Mouse (Mus musculus) heart, adult 9 months (tissue): ENCODE data around the gene Mb.

ENCODE experiments used
- DNase-seq, 2 experiments: peaks; one replicate each; pipeline ENCODE4 v3.0.0; 2022; ENCODE audit warnings: low spot score in 2 of 2

The Mb gene

DNA sequence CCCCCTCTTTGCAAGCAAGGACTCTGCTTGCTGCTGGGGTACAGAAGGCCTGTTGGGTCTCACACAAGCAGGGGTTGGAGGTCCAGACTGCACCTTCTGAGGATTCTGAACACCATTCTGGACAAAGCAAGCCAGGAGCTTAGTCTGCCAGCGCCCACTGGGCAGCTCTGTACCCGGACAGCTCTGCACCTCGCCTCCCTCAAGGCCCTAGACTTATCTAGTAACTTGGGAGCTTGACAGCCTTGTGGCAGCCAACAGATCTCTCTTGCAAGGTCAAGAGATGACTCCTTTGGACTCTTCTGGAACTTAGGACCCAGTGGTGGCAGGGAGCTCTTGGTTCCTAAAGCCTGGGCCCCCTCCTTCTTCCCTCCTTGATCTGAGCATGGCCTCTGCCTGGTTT is 23.4 kb downstream of the Mb start:
- DNase-seq: no peak

DNA sequence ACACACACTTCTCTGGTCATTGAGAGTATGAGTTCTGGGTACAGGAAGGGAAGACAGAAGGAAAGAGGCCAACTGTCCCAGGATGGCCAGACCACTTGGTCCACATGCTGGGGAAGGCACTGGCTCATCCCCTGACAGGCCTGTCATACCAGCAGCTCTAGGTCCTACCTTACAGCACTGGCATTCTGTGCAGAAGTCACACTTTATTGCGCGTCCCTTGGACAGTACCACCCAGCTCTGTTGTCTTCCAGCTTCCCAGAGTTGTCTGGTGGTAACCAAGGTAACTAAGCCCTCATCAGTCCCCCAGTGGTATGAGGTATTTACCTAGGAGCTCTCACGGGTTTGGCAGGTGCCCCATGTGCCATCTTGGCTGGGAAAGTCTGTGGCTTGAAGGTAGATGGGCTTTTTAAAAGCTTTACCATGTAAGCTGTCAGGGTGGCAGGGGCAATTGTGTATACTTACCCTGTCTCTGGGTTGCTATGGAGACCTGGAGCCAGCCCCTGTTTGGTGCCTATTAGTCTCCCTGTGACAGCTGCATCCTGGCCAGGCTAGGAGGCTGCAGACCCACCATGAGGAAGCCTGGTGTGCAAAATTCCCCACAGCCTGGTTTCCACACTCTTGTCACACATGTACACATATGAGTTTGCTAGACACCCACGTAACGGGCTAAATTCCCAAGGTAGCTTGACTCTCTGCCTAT is 24.4 kb downstream of the Mb start:
- no peak for DNase-seq

DNA sequence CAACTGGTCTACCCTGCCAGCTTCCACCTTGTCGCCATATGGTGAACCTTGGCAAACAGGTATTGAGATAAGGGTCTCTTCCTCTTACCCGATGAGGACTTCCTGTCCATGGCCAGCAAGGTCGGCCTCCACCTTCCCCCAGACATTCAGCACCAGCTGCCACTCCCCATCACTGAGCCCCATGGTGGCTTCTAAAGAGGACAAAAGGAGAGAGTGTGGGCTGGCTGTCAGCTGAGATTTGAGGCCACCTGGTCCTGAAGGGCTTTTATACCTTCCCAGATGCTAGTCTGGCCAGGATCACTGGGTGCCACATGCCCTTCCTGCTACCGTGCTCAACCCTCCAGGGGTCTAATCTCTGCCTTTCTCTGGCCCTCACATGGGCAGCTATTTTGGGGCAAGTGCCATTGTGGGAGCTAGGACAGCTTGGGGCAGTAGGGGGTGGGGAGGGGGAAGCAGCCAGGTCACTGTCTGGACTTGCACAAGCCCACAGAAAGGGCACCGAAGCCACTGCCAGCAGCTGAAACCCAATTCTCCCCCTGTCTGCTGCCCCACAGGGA is 28.0 kb downstream of the Mb start:
- peak; percentile 84 to 89 for DNase-seq

DNA sequence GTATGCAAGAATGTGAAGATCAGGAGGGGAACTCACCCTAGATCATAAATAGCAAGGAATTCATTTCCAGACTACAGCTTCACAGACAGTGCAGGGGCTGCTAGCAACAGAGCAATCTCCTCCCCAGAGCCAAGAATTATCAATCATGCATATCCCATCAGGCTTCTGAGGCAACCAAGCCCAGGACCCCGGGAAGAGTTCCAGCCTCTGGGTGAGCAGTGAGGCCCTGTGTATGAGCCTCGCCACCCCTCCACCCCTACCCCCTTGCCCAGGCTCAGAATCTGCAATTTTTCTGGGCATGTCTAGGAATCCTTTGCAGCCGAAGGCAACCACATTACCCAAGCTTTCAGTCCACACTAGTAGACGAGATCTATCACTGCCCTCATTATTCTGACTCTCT is 28.6 kb downstream of the Mb start:
- no peak for DNase-seq

DNA sequence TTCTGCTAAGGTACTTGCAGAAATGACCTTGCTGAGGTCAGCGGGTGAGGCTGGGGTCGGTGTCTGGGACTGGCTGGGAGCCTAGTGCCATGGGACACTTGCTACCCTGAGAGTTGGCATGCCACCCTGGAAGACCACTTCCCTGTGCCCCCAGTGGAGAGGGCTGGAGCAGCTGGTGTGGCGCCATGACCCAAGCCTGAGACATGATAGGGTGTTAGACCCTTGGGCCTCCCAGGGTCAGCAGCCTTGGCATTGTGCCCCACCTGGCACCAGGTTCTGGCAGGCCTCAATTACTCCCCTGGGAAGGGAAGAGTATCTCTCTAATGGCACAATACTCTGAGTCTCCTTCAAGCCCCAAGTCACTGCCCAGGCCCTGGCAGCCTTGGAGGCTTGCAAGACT is 29.4 kb downstream of the Mb start:
- DNase-seq: peak in 1 of 2 experiments; percentile 53

DNA sequence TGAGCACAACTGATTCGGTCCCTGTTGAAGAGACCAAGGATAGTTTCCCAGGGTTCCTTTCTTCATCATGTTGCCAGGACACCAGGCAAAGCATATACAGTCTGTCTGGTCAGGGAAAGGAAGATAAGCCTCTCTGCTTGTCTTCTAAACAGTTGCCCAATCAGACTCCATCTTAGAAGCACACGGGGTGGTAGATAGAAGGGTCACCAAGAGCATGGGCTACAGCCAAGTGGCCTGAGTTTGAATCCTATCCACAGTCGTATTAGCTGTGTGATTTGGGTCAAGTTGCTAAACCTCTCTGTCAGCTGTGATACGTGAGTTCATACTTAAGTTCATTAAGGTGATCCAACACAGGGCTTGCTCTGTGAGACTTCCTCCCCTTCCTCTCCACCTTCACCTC is 30.3 kb downstream of the Mb start:
- no peak for DNase-seq

DNA sequence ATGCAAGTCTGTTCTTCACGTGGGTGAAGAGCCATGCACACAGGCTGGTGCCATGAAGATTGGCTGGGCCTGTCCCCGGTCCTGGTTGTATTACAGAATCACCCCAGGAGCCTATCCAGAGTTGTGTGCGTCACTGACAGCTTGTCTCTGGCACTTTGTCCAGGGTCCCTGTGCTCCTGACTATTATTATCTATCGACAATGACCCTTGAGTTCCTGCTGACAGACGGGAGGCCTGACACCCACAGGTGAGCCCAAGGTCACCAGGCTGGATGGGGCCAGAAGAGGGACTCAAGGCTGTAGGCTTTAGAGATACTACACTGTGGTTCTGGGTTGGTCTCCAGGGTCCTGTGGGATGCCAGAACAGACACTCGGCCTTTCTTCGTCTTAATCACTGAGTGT is 30.9 kb downstream of the Mb start:
- DNase-seq: peak; percentile 75 to 78

DNA sequence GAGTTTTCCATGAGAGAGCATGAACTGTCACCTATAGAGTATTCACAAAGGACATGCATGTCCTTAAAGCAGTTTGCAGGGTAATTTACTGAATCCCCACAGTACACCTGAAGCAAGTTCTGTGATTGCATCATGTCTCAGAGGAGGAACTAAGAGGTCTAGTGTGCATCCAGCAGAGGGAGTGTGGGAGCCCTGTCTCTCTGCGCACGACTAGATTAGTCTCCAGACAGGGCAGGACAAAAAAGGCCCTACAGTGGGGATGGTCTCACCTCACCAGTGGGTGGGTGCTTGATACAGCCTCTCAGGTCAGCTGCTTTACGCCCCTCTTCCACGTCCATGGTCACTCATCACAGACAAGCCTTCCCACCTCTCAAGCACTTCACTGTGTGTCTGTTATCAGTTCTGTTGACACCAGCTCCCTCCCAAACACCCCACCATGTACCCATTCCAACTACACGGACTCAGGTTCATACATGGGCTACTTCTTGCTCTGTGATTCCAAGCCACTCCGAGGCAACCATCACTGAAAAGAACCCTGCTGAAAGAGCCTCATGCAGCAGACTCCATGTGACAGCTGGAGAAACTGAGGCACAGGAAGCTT is 31.6 kb downstream of the Mb start:
- DNase-seq: no peak

DNA sequence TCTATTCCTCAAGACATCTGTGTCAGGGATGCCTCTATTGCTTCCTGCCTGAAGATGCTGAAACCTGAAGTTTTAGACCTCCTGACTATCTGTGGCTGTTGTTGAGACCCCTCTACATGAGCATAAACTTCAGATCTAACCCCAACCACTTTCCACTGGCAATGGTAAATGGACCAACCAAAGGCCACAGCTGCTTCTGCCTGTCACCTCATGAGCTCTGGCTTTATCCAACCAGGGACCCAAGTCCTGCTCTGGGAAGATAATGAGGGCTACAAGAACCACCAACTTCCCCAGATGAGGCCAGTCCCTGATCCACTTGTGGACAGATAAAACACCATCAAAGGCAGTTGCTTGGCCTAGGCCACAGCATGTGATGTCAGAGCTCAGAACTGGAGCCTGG is 32.6 kb downstream of the Mb start:
- no peak for DNase-seq

DNA sequence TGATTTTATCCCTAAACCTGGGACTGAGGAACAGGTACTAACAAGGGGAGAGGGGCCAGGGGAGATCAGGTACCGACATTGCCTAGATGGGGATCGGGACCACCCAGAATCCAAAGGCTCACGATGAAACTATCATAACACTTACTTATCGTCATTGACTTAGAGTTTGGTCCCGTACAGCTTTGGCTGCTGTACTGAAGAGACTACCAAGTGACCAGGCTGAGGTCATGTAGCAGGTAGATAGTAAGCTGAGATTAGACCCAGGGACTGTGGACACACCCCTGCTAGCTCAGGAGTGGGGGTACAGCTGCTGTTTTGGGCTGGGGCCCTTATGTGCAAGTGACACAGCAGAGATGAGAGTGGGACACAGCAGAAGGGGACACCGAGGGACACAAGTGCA is 34.0 kb downstream of the Mb start:
- no peak for DNase-seq

DNA sequence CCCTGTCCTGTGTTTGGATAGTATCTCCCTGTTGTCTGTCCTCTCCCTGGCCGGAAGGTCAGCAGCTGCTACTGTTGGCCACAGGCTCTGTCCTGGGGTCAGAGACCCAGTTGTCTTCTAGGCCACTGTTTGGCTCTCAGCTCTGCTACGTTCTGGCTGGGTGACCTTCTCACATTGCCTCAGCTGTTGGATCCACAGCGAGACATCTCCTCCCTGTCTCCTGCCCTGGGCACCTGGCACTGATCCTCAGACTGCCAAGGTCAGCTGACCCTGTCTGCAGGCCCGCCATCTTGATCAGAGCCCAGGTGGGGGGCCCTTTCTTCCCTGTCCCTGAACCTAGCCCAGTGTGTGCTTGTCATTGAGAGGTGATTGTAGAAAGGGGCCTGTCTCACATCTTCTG is 35.5 kb downstream of the Mb start:
- peak; percentile 82 to 83 for DNase-seq

DNA sequence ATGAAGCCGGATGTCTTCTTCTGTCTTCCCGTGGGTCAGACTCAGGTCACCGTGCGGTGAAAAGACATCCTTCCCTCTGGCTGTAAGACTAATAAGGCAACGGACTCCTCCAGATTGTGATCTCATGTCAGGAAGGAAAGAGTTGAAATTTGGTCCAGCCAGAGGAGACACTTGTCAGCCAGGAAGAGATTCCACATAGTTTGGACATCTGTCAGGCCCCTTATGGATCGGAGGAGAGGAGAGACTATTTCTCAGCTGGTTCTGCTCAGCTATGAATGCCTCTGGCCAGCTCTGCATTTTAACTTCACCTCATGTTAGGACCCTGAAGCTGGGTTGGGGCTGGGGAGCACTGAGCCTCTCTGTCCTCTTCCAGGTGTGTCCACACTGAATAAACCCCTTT is 36.0 kb downstream of the Mb start:
- no peak for DNase-seq

DNA sequence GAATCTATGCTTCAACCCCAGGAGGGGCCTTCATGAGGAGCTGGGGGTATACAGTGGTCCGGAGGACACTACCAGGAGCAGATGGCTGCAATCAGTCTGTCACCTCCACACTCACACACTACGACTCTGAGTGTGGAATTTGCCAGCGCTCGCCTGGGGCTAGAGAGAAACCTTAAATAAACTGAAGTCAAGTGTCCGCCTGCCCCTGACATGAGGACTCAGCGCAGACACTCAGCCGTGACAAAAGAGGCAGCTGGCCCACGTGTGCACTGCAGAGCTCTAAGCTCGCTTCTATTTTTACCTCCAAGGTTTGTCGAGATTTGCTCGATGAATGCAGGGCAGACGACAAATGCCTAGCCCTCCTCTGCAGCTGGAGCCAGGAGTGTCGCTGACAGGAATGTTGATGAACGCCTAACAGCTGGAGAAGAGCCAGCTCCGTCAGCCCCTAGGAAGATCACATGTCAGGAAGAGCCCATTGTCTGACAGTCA is 36.7 kb downstream of the Mb start:
- DNase-seq: peak; percentile 76 to 81

DNA sequence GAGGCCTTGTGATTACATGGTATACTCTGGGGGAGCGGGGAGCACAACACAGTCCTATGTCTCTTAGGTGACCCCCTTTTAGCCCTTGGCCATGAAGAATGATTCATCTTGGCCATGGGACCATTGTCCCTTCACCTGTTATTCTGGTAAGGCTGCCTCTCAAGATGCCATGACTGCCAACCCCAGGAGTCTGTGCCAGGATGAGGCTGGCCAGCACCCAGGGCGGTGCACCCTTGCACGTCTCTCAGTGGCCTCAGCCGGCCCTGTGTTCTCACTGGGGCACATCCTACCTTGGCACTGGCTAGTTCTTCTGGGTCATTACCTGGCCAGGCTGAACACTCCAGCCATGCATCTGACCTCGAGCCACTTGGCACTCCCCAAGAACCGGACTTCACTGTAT is 41.6 kb downstream of the Mb start:
- DNase-seq: peak; percentile 66 to 83

DNA sequence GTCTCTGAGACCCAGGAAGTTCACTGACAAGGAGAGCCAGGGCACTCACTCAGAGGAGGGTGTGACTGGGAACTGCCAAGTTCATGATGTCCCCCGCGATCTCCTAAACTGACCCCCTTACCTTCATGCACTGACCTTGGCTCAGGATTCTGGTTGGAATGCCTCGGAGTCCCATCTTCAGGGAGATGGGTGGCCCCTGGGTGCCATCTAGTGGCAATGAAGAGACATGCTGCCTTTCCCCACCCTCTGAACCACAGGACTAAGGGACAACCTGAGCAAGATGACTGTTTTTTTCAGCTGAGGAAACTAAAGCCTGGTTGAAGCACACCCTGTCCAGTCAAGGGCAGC is 46.6 kb downstream of the Mb start:
- peak in 1 of 2 experiments; percentile 34 for DNase-seq

DNA sequence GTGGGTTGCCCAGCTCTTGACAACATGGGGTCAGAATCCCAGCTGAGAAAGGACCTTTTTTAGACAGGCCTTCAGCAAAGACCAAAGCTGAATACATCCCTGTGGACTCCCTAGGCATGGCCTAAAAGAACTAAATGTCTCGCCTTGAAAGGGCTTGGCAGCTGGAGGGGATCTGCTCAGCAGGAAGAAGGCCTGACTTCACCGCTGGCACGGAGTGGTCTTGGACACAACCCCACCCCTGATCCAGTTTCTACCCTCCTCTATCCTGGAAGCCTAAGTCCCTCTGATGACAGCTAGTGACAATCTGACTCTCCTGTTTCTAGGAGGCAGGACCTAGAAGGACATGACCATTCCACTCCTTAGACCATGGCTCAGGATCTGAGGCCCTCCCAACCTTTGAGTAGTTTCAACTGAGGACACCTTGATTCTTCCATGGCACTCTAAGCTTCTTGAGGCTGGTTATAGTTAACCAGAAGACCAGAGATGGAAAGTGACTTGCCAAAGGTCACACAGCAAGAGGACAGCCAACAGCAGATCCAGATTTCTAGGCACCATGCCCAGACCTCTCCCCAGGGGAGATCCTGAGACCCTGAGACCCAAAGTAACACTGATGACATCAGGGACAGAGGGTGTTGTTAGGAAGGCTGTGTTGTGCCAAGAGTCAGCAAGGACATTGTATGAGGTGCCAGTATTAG is 47.1 kb downstream of the Mb start:
- DNase-seq: peak in 1 of 2 experiments; percentile 30

DNA sequence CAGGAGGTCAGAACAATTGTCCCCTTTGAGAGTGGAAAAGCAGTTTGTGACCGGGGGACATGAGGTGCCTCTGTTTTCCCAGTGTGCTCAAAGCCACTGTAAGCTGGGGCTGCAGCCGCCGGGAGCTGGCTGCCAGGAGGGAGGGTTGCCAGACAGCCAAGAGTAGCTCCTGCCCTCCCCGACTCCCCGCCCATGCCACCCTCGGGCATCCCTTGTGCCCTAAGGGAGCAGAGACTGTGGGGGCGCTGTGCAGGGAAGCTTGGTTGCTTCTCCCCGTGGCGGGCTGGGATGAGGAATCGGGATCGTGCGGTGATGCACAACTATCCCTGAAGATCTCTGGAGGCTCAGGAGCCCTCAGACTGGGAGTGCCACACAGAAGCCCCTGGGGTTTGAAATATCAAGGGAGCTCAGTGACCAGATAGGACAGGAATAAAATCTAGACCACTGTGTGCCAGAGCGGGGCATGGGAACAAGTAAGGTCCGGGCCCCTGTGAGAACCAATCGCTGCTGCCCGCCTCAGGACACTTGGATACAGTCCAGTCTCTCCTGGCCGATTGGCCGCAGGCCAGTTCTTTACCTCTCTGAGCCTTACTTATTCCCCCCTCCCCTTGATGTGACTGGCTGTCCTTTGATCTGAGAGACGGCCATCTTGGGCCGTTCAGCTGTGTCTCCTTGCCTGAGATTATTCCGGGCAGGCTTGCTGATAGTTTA is 51.4 kb downstream of the Mb start:
- peak; percentile 38 to 50 for DNase-seq

DNA sequence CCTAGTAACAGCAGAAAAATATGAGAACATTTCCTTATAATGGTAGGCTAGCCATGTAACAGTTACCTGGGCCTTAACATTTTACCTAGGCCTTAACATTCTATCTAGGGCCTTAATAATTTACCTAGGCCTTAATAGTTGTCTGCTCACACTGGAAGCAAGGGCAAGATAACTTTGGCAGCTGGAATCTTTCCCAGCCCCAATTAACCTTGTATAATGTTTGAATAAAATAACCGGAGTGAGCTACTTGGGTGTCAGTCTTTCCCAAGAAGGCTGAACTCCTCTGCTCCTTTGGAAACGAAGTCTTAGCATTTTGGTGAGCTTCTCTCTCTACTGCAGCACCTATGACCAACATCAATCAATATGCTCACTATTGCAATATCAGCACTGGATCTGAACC is 52.4 kb downstream of the Mb start:
- no peak for DNase-seq

DNA sequence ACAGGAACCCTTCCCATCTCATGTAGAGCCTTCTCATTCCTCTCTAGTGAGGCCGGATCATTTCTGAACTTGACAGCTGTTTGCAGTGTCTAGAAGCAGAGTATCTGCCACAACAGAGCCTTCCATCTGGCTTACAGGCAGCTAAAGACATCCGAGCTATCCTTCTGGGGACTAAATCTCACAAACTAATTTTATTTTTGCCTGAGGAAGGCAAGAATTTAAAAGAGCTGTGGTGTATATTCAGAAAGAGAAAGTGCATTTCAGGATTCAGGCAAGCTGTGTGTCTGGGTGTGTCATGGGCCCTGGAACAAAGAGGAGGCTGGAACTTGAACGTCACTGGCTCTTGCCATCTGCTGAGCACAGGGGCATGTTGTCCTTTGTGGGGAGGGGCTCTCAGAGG is 56.1 kb downstream of the Mb start:
- DNase-seq: no peak

DNA sequence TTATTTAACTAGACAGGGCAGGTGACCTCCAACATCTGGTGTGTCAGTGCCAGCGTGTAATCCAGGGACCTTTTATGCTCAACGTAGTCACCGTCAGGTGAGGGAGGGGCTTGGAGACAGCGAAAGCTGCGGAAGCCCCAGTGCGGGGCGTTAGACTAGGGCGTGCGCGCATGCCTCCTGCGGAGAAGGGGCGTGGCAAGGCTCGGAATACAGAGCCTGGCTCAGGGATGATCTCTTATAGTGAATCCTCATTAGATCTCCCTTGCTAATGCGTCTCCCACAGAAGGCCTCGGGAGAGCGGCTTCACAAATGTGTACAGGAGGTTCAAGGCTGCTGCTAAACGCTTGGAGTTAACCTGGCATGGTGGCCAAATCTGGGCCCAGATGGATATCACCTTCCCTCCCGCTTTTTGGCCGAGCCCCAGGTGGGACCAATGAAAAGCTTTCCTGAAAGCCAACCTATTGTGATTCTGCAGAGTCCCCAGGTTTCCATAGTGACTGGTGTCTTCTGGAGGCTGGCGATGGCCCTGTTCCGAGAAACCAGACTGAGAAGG is 62.9 kb downstream of the Mb start:
- DNase-seq: no peak

DNA sequence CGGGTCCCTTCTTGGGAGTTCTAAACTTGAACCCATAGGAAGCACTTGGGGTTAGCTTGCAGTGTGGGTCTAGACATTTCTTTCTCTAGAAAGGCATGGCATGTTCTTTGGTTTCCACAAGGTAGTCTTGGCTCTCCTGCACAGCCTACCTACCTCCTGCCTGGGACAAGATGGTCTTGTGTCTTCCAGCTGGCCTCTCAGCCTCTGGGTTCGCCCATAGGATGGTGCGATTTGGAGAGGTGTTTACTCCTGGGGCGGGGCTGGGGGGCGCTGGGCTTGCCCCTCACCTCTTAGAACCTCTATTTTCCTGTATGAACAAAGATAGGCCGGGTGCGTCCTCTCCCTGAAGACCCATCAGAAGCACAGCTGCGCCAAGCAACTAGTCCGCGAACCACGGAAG is 63.3 kb downstream of the Mb start:
- no peak for DNase-seq

DNA sequence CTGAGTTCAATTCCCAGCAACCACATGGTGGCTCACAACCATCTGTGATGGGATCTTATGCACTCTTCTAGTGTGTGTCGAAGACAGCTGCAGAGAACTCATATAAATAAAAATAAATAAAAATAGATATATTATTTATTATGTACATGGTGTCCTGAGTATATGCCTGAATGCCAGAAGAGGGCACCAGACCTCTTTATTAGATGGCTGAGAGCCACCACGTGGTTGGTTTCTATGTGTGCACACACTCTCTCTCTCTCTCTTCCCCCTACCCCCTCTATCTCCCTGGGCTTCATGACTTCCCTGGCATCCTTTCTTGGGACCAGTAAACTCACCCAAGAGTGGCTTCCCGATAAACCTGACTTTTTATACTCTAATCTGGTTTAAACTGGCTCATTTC is 67.7 kb downstream of the Mb start:
- DNase-seq: no peak
